Mouse (Mus musculus): ENCODE results near the gene Selplg. TPM values are rescaled to one million over a fixed set of nuclear protein-coding genes. Genes with fewer than 3 reads are reported as not detected.

The Selplg gene
- polyA plus RNA-seq (2012; ENCODE audit: insufficient read depth, insufficient read length, missing spikeins), result 5.5 and 6.0 TPM in 2 replicates

GRCm38 (mm10) chr5:113832490-113832901 is at the start of gene Selplg:
Gene Selplg (minus strand): TSS chr5:113832644.
- H3K27ac ChIP-seq (replicated peaks; ENCODE audit: low read depth, low read length), result no peak within 1 kb of the TSS
- no peaks in the 10 kb centered on the region for H3K4me1 ChIP-seq (ENCODE audit: control insufficient read depth, insufficient read depth, insufficient read length, low read length)
- no peak within 1 kb of the TSS for H3K4me3 ChIP-seq (ENCODE audit: insufficient read depth, low read depth, low read length)

GRCm38 (mm10) chr5:113881136-113881535 is 48.7 kb upstream of the Selplg start:
- Histone ChIP-seq H3K27ac (replicated peaks; ENCODE audit: low read depth, low read length) (no peak overlapping the region), H3K4me1 (ENCODE audit: control insufficient read depth, insufficient read depth, insufficient read length, low read length) (peaks cover 8% of the 10 kb centered on the region; the same call in 1 of the 2 replicates)

GRCm38 (mm10) chr5:113878943-113879617 is 46.6 kb upstream of the Selplg start:
- Histone ChIP-seq H3K27ac (replicated peaks; ENCODE audit: low read depth, low read length) (no peak overlapping the region), H3K4me1 (ENCODE audit: control insufficient read depth, insufficient read depth, insufficient read length, low read length) (peaks cover 16% of the 10 kb centered on the region)

More at GRCm38 (mm10) chr5:113881136-113881535, 48.7 kb upstream of the Selplg start:
- H3K4me3 ChIP-seq (ENCODE audit: insufficient read depth, low read depth, low read length), result no peak overlapping the region

DNA sequence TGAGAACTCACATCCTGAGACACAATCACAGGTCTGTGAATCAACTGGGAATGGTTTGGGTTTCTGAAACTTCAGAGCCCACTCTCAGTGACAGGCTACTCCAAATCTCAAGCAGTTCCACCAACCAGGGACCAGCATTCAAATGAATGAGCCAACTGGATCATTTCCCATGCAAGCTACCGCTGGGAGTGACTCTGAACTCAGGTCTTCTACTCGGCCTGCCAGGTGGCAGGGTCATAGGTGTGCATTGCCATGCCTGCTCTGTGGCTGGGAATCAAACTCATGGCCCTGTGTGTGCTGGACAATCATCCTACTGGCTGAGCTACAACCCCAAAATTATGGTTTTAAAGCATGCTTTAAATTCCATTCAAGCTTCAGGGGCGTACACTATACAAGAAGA is 45.1 kb upstream of the Selplg start:
- Histone ChIP-seq H3K27ac (replicated peaks; ENCODE audit: low read depth, low read length) (no peak overlapping the region), H3K4me1 (ENCODE audit: control insufficient read depth, insufficient read depth, insufficient read length, low read length) (peaks cover 20% of the 10 kb centered on the region), H3K4me3 (ENCODE audit: insufficient read depth, low read depth, low read length) (no peak overlapping the region)

More at GRCm38 (mm10) chr5:113878943-113879617, 46.6 kb upstream of the Selplg start:
- no peak overlapping the region for H3K4me3 ChIP-seq (ENCODE audit: insufficient read depth, low read depth, low read length)

DNA sequence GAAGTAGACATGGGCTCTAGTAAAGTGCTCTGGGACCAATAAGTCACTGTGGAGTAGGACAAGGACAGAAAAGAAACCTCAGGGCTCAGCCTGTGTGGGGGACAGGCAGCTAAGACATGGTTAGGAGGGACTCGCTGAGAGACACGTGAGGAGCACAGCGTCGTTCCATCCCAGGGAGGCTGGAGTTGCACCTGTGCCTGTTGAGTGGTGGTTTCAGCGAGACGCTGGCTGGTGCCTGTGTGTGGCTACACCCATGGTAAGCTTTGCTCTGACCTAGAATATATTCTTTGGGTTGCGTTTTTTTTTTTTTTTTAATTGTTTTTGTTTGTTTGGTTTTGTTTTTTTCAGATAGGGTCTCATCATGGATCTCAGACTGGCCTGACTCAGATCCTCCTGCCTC is 43.7 kb upstream of the Selplg start:
- H3K4me1 ChIP-seq (ENCODE audit: control insufficient read depth, insufficient read depth, insufficient read length, low read length), result peaks cover 32% of the 10 kb centered on the region
- no peak overlapping the region for H3K4me3 ChIP-seq (ENCODE audit: insufficient read depth, low read depth, low read length)
- no peak overlapping the region for H3K27ac ChIP-seq (replicated peaks; ENCODE audit: low read depth, low read length)

DNA sequence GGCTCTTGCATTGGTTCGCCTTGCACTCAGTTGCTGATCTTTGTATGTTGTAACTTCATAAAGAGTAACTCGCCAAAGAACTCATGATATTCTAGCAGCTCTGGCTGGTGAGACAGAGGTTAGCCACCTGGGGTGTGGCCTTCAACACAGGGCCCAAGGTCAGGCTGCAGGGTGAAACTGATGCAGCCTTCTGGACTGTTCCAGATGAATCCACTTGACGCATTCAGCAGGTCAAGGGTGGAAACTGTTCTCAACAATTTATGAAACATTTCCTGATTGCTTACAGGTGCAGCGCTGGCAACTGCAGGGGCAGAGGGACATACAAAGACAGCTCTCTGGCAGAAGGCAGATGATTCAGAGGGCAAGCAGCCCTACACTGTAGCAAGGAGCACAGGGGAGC is 43.2 kb upstream of the Selplg start:
- no peak overlapping the region for H3K27ac ChIP-seq (replicated peaks; ENCODE audit: low read depth, low read length)
- H3K4me3 ChIP-seq (ENCODE audit: insufficient read depth, low read depth, low read length), result no peak overlapping the region
- peaks cover 36% of the 10 kb centered on the region for H3K4me1 ChIP-seq (ENCODE audit: control insufficient read depth, insufficient read depth, insufficient read length, low read length)

DNA sequence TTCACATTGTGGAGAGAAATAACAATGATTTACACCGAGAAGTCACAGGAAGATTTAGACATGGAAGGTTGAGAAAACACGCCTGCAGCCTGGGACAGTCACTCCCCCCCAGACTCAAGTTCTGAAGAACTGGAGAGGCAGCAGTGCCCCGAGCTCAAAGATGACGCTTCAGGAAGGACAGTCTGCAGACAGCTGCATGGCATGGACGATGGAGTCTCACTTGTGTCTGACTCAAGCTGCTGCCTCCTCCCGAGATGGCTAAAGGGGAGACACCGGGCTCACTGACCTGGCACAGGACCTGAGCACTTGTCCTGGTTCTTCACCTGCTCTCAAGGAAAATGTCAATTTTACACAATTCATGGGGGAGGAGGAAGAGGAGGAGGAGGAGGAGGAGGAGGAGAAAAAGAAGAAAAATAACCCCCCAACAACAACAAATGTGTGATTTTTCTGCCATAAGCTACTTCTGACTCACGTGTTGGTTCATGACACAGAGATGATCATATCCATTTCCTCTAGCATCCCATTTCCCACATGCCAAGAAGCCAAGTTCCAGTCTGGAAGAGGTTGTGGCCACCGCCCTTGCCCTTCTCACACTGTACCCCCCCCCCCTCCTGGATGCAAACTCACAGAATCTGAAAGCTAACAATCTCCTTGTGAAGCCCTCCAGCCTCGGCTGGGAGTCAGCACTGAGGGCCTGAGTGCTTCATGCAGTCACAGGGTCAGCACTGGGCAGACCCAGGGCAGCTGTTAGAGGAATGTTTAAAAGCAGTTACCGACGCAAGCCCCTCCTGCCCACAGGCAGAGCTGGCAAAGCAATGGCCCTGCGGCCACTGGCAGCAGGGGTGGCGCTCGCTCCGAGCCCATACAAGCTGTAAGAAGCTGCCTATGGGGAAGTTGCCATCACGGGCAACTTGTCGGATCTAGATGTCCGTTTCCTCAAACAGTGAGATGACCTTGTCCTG is 41.9 kb upstream of the Selplg start:
- Histone ChIP-seq H3K27ac (replicated peaks; ENCODE audit: low read depth, low read length) (peak overlapping the region; percentile 76; the same call in 1 of the 2 replicates), H3K4me1 (ENCODE audit: control insufficient read depth, insufficient read depth, insufficient read length, low read length) (peaks cover 48% of the 10 kb centered on the region), H3K4me3 (ENCODE audit: insufficient read depth, low read depth, low read length) (peak overlapping the region; percentile 21; the same call in 1 of the 2 replicates)

GRCm38 (mm10) chr5:113872936-113873912 is 40.8 kb upstream of the Selplg start:
- Histone ChIP-seq H3K4me1 (ENCODE audit: control insufficient read depth, insufficient read depth, insufficient read length, low read length) (peaks cover 53% of the 10 kb centered on the region), H3K4me3 (ENCODE audit: insufficient read depth, low read depth, low read length) (peak overlapping the region; percentile 21), H3K27ac (replicated peaks; ENCODE audit: low read depth, low read length) (peak overlapping the region; percentile 76)

- Histone ChIP-seq H3K27ac (replicated peaks; ENCODE audit: low read depth, low read length) (peak overlapping the region; percentile 76), H3K4me3 (ENCODE audit: insufficient read depth, low read depth, low read length) (no peak overlapping the region), H3K4me1 (ENCODE audit: control insufficient read depth, insufficient read depth, insufficient read length, low read length) (peaks cover 53% of the 10 kb centered on the region)
These were observed 39.6 kb upstream of the Selplg start for GRCm38 (mm10) chr5:113871903-113872548.

DNA sequence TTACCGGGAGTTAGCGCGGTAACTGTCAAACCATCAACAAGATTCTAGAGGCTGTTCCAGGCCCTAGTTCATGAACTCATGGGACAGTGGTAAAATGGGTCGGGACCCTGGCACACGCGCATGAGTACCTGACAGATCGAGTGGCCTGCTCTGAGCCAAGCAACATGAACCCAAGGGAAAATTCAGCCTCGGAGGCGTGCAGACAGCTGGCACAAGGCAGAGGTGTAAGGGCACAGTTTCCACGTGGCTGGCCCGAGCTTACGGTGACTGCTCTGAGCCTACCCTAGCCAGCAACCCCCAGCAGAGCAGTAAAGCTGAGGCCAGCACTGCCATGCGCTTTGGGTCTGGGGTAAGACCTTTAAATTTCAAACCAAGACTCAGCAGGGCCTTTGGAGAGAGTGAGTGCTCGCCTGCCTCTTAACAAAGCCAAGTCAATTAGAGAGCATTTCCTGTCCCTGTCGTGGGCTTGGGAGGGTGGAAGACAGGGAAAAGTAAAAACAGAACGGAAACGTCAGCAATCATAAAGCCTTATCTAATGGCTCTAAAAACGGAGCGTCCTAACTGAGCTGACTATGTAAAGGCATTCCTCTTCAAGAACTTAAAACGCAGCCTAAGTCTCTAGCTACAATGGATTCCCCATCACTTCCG is 38.1 kb upstream of the Selplg start:
- H3K27ac ChIP-seq (replicated peaks; ENCODE audit: low read depth, low read length), result peak overlapping the region; percentile 67
- H3K4me1 ChIP-seq (ENCODE audit: control insufficient read depth, insufficient read depth, insufficient read length, low read length), result peaks cover 53% of the 10 kb centered on the region
- no peak overlapping the region for H3K4me3 ChIP-seq (ENCODE audit: insufficient read depth, low read depth, low read length)

GRCm38 (mm10) chr5:113869132-113869531 is 36.7 kb upstream of the Selplg start:
- Histone ChIP-seq H3K4me3 (ENCODE audit: insufficient read depth, low read depth, low read length) (no peak overlapping the region), H3K27ac (replicated peaks; ENCODE audit: low read depth, low read length) (peak overlapping the region; percentile 34), H3K4me1 (ENCODE audit: control insufficient read depth, insufficient read depth, insufficient read length, low read length) (peaks cover 46% of the 10 kb centered on the region)

GRCm38 (mm10) chr5:113864992-113865391 is 32.5 kb upstream of the Selplg start:
- H3K4me1 ChIP-seq (ENCODE audit: control insufficient read depth, insufficient read depth, insufficient read length, low read length), result peaks cover 11% of the 10 kb centered on the region
- no peak overlapping the region for H3K4me3 ChIP-seq (ENCODE audit: insufficient read depth, low read depth, low read length)
- H3K27ac ChIP-seq (replicated peaks; ENCODE audit: low read depth, low read length), result no peak overlapping the region

GRCm38 (mm10) chr5:113863994-113864393 is 31.6 kb upstream of the Selplg start:
- Histone ChIP-seq H3K4me3 (ENCODE audit: insufficient read depth, low read depth, low read length) (no peak overlapping the region), H3K27ac (replicated peaks; ENCODE audit: low read depth, low read length) (no peak overlapping the region), H3K4me1 (ENCODE audit: control insufficient read depth, insufficient read depth, insufficient read length, low read length) (peaks cover 8% of the 10 kb centered on the region; the same call in 1 of the 2 replicates)

Measured in brown adipose tissue, adult 24 weeks (tissue).